Mouse (Mus musculus): Measurements from ENCODE around the gene Elk3. TPM values are rescaled to one million over a fixed set of nuclear protein-coding genes. Genes with fewer than 3 reads are reported as not detected.

Gene Elk3
- total RNA-seq, 1 experiment = 15.7 TPM

DNA sequence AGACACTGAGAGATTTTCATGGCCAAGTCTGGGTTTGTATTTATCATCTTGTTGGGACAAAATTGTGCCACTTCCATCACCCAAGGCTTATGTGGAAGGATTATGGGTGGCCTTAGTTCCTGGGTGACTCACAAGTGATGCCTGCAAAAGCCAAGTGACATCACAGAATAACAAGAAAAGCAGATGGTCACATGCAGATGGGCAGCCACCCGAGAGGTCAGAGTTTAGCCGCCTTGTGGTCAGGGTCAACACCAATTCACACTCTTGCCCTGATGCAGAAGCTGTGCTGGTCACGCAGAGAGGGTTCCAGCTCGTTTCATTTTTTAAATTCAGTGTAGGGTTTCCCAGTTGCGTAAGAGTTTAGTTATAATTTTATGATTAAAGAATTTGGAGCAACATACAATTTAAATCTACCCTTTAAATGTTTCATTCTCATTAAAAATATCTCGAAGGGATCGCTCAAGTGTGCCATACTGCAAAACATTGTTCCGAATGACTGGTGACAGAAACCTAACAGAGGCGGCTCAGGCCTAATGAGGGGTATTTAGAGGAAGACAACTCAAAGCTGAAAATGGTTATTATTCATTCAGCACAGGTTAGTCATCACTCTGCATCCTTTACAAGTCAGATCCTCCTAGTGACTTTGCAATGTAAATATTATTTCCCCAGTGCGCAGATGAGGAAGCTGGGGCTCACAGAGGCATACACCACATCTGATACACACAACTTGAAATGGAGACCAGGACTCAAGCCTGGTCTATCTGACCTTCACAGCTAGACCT, 42.8 kb upstream of the Elk3 start:
- TF ChIP-seq CHD2 (IDR thresholded peaks at IDR 0.05; ENCODE audit: low read depth, low read length) (no peak), ZC3H11A (IDR thresholded peaks at IDR 0.05; ENCODE audit: borderline replicate concordance, low read depth, low read length) (no peak), ZNF384 (IDR thresholded peaks at IDR 0.05; ENCODE audit: low read depth, low read length) (no peak), MAFK (IDR thresholded peaks at IDR 0.05; ENCODE audit: insufficient read depth, low read depth, low read length) (no peak), HCFC1 (IDR thresholded peaks at IDR 0.05; ENCODE audit: borderline replicate concordance, insufficient read depth, low read length) (no peak)

GRCm38 (mm10) chr10:93347918-93348505, 37.1 kb upstream of the Elk3 start:
- Histone ChIP-seq H3K4me1 (ENCODE audit: control insufficient read depth in 2 of 2, insufficient read depth in 2 of 2, low read length in 2 of 2, poor library complexity in 1 of 2) (no peaks in the 10 kb centered on the region), H3K4me3 (ENCODE audit: insufficient read depth in 1 of 2, low read depth in 1 of 2, low read length in 2 of 2, poor library complexity in 1 of 2, severe bottlenecking in 1 of 2) (no peak overlapping the region), H3K9ac (ENCODE audit: insufficient read depth, low read depth, low read length, poor library complexity, severe bottlenecking) (no peak overlapping the region), H3K27ac (ENCODE audit: insufficient read depth, low read depth, low read length, poor library complexity, severe bottlenecking) (no peak overlapping the region), H3K36me3 (ENCODE audit: control insufficient read depth, insufficient read depth, low read length, poor library complexity, severe bottlenecking) (no peaks in the 10 kb centered on the region), H3K9me3 (ENCODE audit: control insufficient read depth, insufficient read depth, low read depth, low read length) (no peaks in the 10 kb centered on the region)
- in situ Hi-C loops (cut with MboI; ENCODE audit: low sequenced_read_pairs in 2 of 2, unreplicated experiment in 2 of 2) = no loop called here
- no peak for TF ChIP-seq CHD2 (IDR thresholded peaks at IDR 0.05; ENCODE audit: low read depth, low read length)
- no peak for TF ChIP-seq ZC3H11A (IDR thresholded peaks at IDR 0.05; ENCODE audit: borderline replicate concordance, low read depth, low read length)
- no peak for TF ChIP-seq HCFC1 (IDR thresholded peaks at IDR 0.05; ENCODE audit: borderline replicate concordance, insufficient read depth, low read length)
- TF ChIP-seq MAFK (IDR thresholded peaks at IDR 0.05; ENCODE audit: insufficient read depth, low read depth, low read length) = no peak
- no peak for TF ChIP-seq ZNF384 (IDR thresholded peaks at IDR 0.05; ENCODE audit: low read depth, low read length)
- no peak for DNase-seq (ENCODE audit: low read depth, low spot score)

More for the DNA sequence above, 42.8 kb upstream of the Elk3 start:
- Histone ChIP-seq H3K4me3 (ENCODE audit: insufficient read depth in 1 of 2, low read depth in 1 of 2, low read length in 2 of 2, poor library complexity in 1 of 2, severe bottlenecking in 1 of 2) (no peak overlapping the region), H3K27ac (ENCODE audit: insufficient read depth, low read depth, low read length, poor library complexity, severe bottlenecking) (no peak overlapping the region), H3K9ac (ENCODE audit: insufficient read depth, low read depth, low read length, poor library complexity, severe bottlenecking) (no peak overlapping the region), H3K4me1 (ENCODE audit: control insufficient read depth in 2 of 2, insufficient read depth in 2 of 2, low read length in 2 of 2, poor library complexity in 1 of 2) (no peaks in the 10 kb centered on the region), H3K9me3 (ENCODE audit: control insufficient read depth, insufficient read depth, low read depth, low read length) (no peaks in the 10 kb centered on the region; the same call in 1 of the 2 replicates), H3K36me3 (ENCODE audit: control insufficient read depth, insufficient read depth, low read length, poor library complexity, severe bottlenecking) (no peaks in the 10 kb centered on the region)
- DNase-seq (ENCODE audit: low read depth, low spot score) = no peak
- in situ Hi-C loops (cut with MboI; ENCODE audit: low sequenced_read_pairs in 2 of 2, unreplicated experiment in 2 of 2) = no loop called here

GRCm38 (mm10) chr10:93347387-93347786, 36.5 kb upstream of the Elk3 start:
- DNase-seq (ENCODE audit: low read depth, low spot score) = no peak
- no peaks in the 10 kb centered on the region for H3K4me1 ChIP-seq (ENCODE audit: control insufficient read depth in 2 of 2, insufficient read depth in 2 of 2, low read length in 2 of 2, poor library complexity in 1 of 2)
- H3K36me3 ChIP-seq (ENCODE audit: control insufficient read depth, insufficient read depth, low read length, poor library complexity, severe bottlenecking) = no peaks in the 10 kb centered on the region
- H3K4me3 ChIP-seq (ENCODE audit: insufficient read depth in 1 of 2, low read depth in 1 of 2, low read length in 2 of 2, poor library complexity in 1 of 2, severe bottlenecking in 1 of 2) = no peak overlapping the region
- no peak overlapping the region for H3K27ac ChIP-seq (ENCODE audit: insufficient read depth, low read depth, low read length, poor library complexity, severe bottlenecking)
- no peak for TF ChIP-seq ZNF384 (IDR thresholded peaks at IDR 0.05; ENCODE audit: low read depth, low read length)
- TF ChIP-seq HCFC1 (IDR thresholded peaks at IDR 0.05; ENCODE audit: borderline replicate concordance, insufficient read depth, low read length) = no peak
- TF ChIP-seq MAFK (IDR thresholded peaks at IDR 0.05; ENCODE audit: insufficient read depth, low read depth, low read length) = no peak
- TF ChIP-seq ZC3H11A (IDR thresholded peaks at IDR 0.05; ENCODE audit: borderline replicate concordance, low read depth, low read length) = no peak
- TF ChIP-seq CHD2 (IDR thresholded peaks at IDR 0.05; ENCODE audit: low read depth, low read length) = no peak
- H3K9ac ChIP-seq (ENCODE audit: insufficient read depth, low read depth, low read length, poor library complexity, severe bottlenecking) = no peak overlapping the region
- H3K9me3 ChIP-seq (ENCODE audit: control insufficient read depth, insufficient read depth, low read depth, low read length) = no peaks in the 10 kb centered on the region
- in situ Hi-C loops (cut with MboI; ENCODE audit: low sequenced_read_pairs in 2 of 2, unreplicated experiment in 2 of 2) = no loop called here

GRCm38 (mm10) chr10:93346208-93346936, 35.4 kb upstream of the Elk3 start:
- no peak for DNase-seq (ENCODE audit: low read depth, low spot score)
- in situ Hi-C loops (cut with MboI; ENCODE audit: low sequenced_read_pairs in 2 of 2, unreplicated experiment in 2 of 2) = no loop called here
- TF ChIP-seq HCFC1 (IDR thresholded peaks at IDR 0.05; ENCODE audit: borderline replicate concordance, insufficient read depth, low read length) (no peak), MAFK (IDR thresholded peaks at IDR 0.05; ENCODE audit: insufficient read depth, low read depth, low read length) (no peak), ZNF384 (IDR thresholded peaks at IDR 0.05; ENCODE audit: low read depth, low read length) (no peak), ZC3H11A (IDR thresholded peaks at IDR 0.05; ENCODE audit: borderline replicate concordance, low read depth, low read length) (no peak), CHD2 (IDR thresholded peaks at IDR 0.05; ENCODE audit: low read depth, low read length) (no peak)
- no peak overlapping the region for H3K4me3 ChIP-seq (ENCODE audit: insufficient read depth in 1 of 2, low read depth in 1 of 2, low read length in 2 of 2, poor library complexity in 1 of 2, severe bottlenecking in 1 of 2)
- no peaks in the 10 kb centered on the region for H3K4me1 ChIP-seq (ENCODE audit: control insufficient read depth in 2 of 2, insufficient read depth in 2 of 2, low read length in 2 of 2, poor library complexity in 1 of 2)
- no peaks in the 10 kb centered on the region for H3K9me3 ChIP-seq (ENCODE audit: control insufficient read depth, insufficient read depth, low read depth, low read length)
- no peaks in the 10 kb centered on the region for H3K36me3 ChIP-seq (ENCODE audit: control insufficient read depth, insufficient read depth, low read length, poor library complexity, severe bottlenecking)
- no peak overlapping the region for H3K9ac ChIP-seq (ENCODE audit: insufficient read depth, low read depth, low read length, poor library complexity, severe bottlenecking)
- H3K27ac ChIP-seq (ENCODE audit: insufficient read depth, low read depth, low read length, poor library complexity, severe bottlenecking) = no peak overlapping the region
